Mouse (Mus musculus): Measurements from ENCODE around the gene Gm3286. TPM values are rescaled to one million over a fixed set of nuclear protein-coding genes. Genes with fewer than 3 reads are reported as not detected.
"Not testable (repeated sequence)": the region's sequence is repeated elsewhere in the genome, so short reads cannot be mapped to it uniquely, and the experiment has no call there.

The Gm3286 gene
- total RNA-seq (2021): not detected
- long read RNA-seq, experiment 1: 0 reads
- long read RNA-seq, experiment 2: 0 reads

DNA sequence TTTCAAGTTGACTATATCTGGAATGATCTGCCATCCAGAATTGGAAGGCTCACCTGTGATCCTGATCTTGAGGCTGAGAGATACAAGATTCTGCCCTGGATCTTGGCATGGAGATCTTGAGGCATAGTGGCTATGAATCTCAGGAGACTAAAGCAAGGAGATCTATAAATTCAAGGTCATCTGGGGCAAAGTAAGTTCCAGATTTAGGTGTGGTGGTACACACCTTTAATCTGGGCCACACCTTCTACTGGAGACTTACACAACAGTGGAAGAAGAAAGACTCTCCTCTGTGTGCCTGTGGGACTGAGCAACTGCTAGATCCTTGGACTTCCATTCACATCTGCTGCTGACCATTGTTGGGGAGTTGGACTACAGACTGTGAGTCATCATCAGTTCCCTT lies at the start of gene Gm3286:
Gene Gm3286, plus strand, starts transcription at position 301 of the 400 bp plus-strand sequence.
- not testable (repeated sequence) for DNase-seq

Other genes starting within 250 kb of the Gm3286 start
- not detected for gene Gm10424, start 238.0 kb upstream of the Gm3286 start, total RNA-seq (2021)
- not detected for gene Gm3259, start 204.8 kb upstream of the Gm3286 start, total RNA-seq (2021)
- gene D5Ertd577e, start 54.0 kb upstream of the Gm3286 start, total RNA-seq (2021): not detected
- not detected for gene Gm7971, start 84.1 kb downstream of the Gm3286 start, total RNA-seq (2021)
- not detected for gene Gm7978, start 225.4 kb downstream of the Gm3286 start, total RNA-seq (2021)
- gene Gm7982, start 231.3 kb downstream of the Gm3286 start, total RNA-seq (2021): not detected

Data from heart, adult 18-20 months (tissue).